Mouse (Mus musculus): Measurements from ENCODE around the gene Slc19a2. TPM values are rescaled to one million over a fixed set of nuclear protein-coding genes. Genes with fewer than 3 reads are reported as not detected.

The Slc19a2 gene
- polyA plus RNA-seq, 1 experiment from 2014 or later, result 7.2 TPM

DNA sequence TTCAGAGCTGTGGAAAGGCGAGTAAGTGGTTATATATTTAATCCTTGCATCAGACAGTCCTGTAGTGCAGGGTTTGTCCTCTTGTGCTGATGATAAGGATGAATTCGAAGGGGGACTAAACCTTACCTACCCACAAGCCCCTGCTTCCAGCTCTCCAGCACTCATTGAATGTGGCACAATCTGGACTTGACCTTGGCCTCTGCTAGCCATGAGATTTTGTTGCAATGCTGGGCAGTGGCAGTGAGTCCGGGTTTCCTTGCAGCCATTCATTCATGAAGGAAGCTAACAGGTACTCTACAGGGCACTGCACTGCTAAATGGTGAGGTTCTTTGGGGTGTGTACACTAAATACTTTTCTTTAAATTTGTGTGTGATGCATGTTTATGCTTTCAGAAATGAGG is 6.0 kb downstream of the Slc19a2 start:
- Histone ChIP-seq H3K4me3 (no peak overlapping the region), H3K4me2 (no peak overlapping the region), H3K9me3 (replicated peaks) (no peaks in the 10 kb centered on the region), H3K36me3 (ENCODE audit: poor library complexity, severe bottlenecking) (peaks cover 9% of the 10 kb centered on the region; the same call in 1 of the 2 replicates), H3K27ac (no peak overlapping the region), H3K4me1 (peaks cover 13% of the 10 kb centered on the region), H3K9ac (no peak overlapping the region), H3K27me3 (no peaks in the 10 kb centered on the region)
- WGBS, result 80% methylated on average over 3 of the region's 3 CpGs
- ATAC-seq, result no peak

DNA sequence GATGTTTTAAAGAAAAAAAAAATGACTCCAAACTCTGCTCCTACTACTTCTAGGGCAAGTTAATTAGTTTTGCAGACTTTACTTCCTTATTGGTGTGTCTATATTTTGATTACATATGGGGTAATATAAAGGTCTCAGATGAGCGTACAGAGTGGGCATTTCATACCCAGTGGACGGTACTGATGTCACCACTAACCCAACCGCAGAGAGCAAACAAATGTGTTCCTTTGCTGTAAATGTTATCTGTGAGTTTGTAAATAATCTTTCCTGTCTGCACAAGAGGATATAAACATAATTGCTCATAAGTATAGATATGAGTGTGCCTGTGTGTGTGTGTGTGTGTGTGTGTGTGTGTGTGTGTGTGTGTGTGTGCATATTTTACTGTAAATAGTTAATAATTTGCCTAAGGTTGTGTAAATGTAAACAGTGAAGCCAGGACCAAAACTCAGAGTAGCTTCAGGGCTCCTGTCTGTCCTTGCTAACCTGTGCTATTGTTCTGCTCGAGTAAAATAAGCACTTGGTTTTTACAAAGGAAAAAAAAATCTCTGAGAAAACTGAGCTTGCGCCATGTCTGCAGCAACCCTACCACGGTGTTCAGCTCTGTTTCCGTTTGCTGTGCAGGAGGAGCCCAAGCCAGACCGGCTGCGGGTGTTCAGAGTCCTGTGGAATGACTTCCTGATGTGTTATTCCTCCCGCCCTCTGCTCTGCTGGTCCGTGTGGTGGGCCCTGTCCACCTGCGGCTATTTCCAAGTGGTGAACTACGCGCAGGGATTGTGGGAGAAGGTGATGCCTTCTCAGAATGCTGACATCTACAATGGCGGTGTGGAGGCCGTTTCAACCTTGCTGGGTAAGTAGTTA is 11.6 kb downstream of the Slc19a2 start:
- no peak overlapping the region for H3K27ac ChIP-seq
- no peaks in the 10 kb centered on the region for H3K9me3 ChIP-seq (replicated peaks)
- H3K9ac ChIP-seq, result no peak overlapping the region
- no peaks in the 10 kb centered on the region for H3K4me1 ChIP-seq
- WGBS, result 88% methylated on average over 16 of the region's 16 CpGs
- H3K4me3 ChIP-seq, result no peak overlapping the region
- ATAC-seq, result no peak
- H3K4me2 ChIP-seq, result no peak overlapping the region
- H3K36me3 ChIP-seq (ENCODE audit: poor library complexity, severe bottlenecking), result peaks cover 30% of the 10 kb centered on the region
- H3K27me3 ChIP-seq, result no peaks in the 10 kb centered on the region

DNA sequence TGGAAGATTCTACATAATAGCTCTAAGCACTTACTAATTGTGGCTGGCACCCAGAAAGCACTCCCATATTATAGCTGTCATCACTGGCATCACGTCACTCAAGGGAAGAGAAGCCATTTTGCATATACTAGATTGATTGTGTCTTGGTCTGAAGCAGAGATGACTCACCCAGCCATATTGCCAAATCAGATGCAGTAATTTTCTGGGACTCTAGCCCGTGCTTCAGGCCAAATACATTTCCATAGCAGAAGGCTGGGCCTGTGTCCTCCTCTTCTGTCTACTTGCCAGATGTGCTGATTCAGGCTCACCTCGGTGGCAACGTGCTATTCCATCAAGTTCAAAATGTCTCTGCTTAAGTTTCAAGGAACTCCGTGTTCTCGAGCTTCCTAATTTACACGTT is 12.7 kb downstream of the Slc19a2 start:
- Histone ChIP-seq H3K9me3 (replicated peaks) (no peaks in the 10 kb centered on the region), H3K36me3 (ENCODE audit: poor library complexity, severe bottlenecking) (peaks cover 30% of the 10 kb centered on the region), H3K4me2 (no peak overlapping the region), H3K27me3 (no peaks in the 10 kb centered on the region), H3K27ac (no peak overlapping the region), H3K4me1 (no peaks in the 10 kb centered on the region), H3K4me3 (no peak overlapping the region), H3K9ac (no peak overlapping the region)
- 93% methylated on average over 7 of the region's 7 CpGs for WGBS
- peak; percentile 38; the same call in 1 of the 2 replicates for ATAC-seq

DNA sequence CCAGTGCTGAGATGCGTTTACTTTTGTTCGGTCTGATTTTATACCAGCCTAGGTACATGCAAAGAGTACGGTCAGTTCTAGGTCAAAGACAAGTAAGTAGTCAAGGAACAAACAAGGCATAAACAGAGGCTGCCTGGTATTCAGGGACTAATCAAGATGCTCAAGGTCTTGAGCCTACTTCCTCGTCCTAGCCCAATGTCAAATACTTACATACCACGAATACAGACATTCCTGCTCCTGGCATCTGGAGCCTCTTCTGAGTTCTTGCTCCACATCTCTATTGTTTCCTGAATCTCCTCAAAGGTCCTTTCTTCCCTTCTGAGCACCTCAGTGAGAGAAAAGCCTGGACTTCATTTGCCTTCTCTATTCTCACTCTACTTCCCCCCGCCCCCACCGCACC is 22.1 kb downstream of the Slc19a2 start:
- H3K36me3 ChIP-seq (ENCODE audit: poor library complexity, severe bottlenecking), result no peaks in the 10 kb centered on the region
- no peaks in the 10 kb centered on the region for H3K9me3 ChIP-seq (replicated peaks)
- no peak overlapping the region for H3K4me2 ChIP-seq
- no peak overlapping the region for H3K27ac ChIP-seq
- no peaks in the 10 kb centered on the region for H3K27me3 ChIP-seq
- H3K9ac ChIP-seq, result no peak overlapping the region
- ATAC-seq, result no peak
- no peak overlapping the region for H3K4me3 ChIP-seq
- 88% methylated on average over 7 of the region's 7 CpGs for WGBS
- peaks cover 2% of the 10 kb centered on the region; the same call in 1 of the 2 replicates for H3K4me1 ChIP-seq

DNA sequence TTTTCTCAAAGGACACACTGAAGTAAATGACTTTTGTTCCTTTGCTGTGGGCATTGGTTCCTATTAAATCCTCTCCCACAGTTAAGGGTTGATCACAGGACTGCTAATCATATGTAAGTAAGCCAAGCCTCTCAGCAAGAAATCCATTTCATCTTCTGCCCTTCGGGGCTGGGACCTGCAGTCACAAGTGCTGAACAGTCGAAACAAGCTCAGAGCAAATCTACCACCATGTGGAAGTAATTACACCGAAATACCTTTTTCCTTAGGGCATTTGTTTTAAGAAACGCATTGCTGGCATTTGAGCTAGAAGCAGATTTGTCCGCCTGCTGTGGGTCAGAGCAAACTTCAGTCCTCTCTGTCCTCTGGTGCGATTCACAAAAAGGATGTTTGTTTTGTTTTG is 24.8 kb downstream of the Slc19a2 start:
- no peaks in the 10 kb centered on the region for H3K36me3 ChIP-seq (ENCODE audit: poor library complexity, severe bottlenecking)
- no peak for ATAC-seq
- H3K27ac ChIP-seq, result no peak overlapping the region
- peaks cover 4% of the 10 kb centered on the region; the same call in 1 of the 2 replicates for H3K4me1 ChIP-seq
- no peak overlapping the region for H3K4me3 ChIP-seq
- no peak overlapping the region for H3K9ac ChIP-seq
- no peaks in the 10 kb centered on the region for H3K27me3 ChIP-seq
- no peaks in the 10 kb centered on the region for H3K9me3 ChIP-seq (replicated peaks)
- no peak overlapping the region for H3K4me2 ChIP-seq
- 84% methylated on average over 6 of the region's 6 CpGs for WGBS

DNA sequence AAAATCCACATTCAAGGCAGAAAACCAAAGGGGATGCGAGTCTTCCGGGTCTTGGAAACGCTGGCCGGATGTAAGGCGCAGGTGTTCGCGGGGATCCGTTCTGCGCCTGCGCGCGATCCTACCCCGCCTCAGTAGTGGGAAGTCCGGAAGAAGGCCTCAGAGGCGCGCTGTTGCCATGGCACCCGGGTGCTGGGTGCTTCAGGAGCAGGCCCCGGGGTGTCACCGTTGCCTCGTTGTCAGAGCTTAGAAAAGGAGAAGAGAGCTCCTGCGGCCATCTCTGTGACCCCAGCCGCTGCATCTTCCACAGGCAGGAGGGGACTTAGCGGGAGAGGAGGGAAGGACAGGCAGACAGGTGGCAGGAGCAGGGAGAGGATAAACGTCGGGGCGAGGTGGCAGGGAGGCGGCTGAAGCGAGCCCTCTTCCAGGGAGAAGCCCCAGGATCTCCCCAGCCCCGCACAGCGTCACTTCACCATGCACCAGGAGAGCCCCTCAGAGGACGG is 26.7 kb downstream of the Slc19a2 start, which contains the start of gene Ccdc181:
TSS of gene Ccdc181 (plus strand) at position 131 of the 500 bp plus-strand sequence.
- ATAC-seq, result peak; percentile 99
- Histone ChIP-seq H3K27ac (peak within 1 kb of the TSS; percentile 59), H3K9me3 (replicated peaks) (no peaks in the 10 kb centered on the region), H3K4me3 (peak within 1 kb of the TSS; percentile 66), H3K27me3 (no peaks in the 10 kb centered on the region), H3K4me2 (peak within 1 kb of the TSS; percentile 86), H3K9ac (peak within 1 kb of the TSS; percentile 74), H3K4me1 (peaks cover 4% of the 10 kb centered on the region; the same call in 1 of the 2 replicates), H3K36me3 (ENCODE audit: poor library complexity, severe bottlenecking) (0 out of 2 replicates have a peak, but pooled peaks cover 2% of the 10 kb centered on the region)
- WGBS, result under 1% methylated on average over 31 of the region's 31 CpGs

DNA sequence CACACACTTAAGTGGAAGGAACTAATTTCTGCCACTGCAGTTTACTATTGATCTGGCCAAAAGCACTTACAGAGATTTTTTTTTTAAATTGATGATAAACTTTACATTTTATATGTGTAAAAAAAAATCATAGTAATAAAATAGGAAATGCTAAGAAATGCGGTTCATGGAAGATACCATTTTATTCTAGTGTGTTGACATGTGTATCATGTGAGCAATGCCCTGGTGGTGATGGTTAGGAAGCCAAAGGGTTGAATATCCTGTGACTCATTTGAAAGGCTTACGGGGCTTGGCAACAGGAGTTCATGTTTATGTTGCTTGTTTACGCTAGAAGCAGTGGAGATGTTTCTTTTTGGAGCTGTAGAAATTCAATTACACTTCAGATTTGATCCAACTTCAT is 27.7 kb downstream of the Slc19a2 start:
- H3K4me3 ChIP-seq, result no peak overlapping the region
- H3K9ac ChIP-seq, result no peak overlapping the region
- no peaks in the 10 kb centered on the region for H3K27me3 ChIP-seq
- no peak overlapping the region for H3K27ac ChIP-seq
- ATAC-seq, result no peak
- H3K4me1 ChIP-seq, result peaks cover 4% of the 10 kb centered on the region; the same call in 1 of the 2 replicates
- no peaks in the 10 kb centered on the region for H3K9me3 ChIP-seq (replicated peaks)
- H3K36me3 ChIP-seq (ENCODE audit: poor library complexity, severe bottlenecking), result 0 out of 2 replicates have a peak, but pooled peaks cover 5% of the 10 kb centered on the region
- no peak overlapping the region for H3K4me2 ChIP-seq
- 90% methylated on average over 3 of the region's 3 CpGs for WGBS

DNA sequence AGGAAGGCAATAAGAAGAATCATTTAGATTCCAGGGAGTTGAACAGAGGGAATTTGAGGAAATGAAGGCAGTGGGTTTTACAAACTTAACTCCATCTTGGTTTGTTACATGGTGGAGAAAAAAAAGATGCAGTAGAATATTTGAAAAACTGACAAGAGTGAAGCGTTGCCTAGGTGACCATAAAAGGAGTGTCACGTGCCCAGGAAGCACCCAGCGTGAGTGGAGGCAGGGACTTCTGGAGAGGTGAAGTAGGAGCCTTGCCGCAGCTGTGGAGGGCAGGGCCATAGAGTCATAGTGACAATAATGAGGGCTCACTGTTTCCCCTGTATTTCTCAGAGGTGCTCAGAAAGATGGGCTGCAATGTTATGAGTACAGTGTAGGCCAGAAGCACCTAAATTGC is 30.5 kb downstream of the Slc19a2 start:
- Histone ChIP-seq H3K4me1 (peaks cover 4% of the 10 kb centered on the region; the same call in 1 of the 2 replicates), H3K27ac (no peak overlapping the region), H3K9me3 (replicated peaks) (no peaks in the 10 kb centered on the region), H3K9ac (no peak overlapping the region), H3K27me3 (no peaks in the 10 kb centered on the region), H3K4me3 (no peak overlapping the region), H3K36me3 (ENCODE audit: poor library complexity, severe bottlenecking) (peaks cover 14% of the 10 kb centered on the region; the same call in 1 of the 2 replicates), H3K4me2 (no peak overlapping the region)
- WGBS, result 61% methylated on average over 4 of the region's 4 CpGs
- no peak for ATAC-seq

DNA sequence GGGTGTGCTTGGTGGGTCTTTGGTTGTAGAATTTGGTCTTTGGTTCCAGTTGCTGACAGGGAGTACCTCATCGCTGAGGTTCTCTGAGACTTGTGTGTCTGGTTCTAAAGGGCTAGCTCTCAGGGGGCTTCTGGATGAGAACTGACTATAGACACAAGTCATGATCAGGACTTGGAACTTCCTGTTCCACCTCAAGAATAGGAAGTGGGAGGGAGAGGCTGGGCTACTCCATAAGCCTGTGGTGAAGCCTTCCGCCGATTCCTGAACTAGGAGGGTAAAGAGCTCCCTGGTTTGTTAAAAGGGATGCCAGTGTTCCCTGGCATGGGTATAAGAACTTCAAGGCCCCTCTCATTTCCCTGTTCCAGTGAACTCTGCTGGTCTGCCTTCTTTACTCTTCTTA is 35.2 kb downstream of the Slc19a2 start:
- Histone ChIP-seq H3K4me2 (no peak overlapping the region), H3K36me3 (ENCODE audit: poor library complexity, severe bottlenecking) (peaks cover 19% of the 10 kb centered on the region; the same call in 1 of the 2 replicates), H3K9ac (no peak overlapping the region), H3K4me1 (no peaks in the 10 kb centered on the region), H3K9me3 (replicated peaks) (no peaks in the 10 kb centered on the region), H3K27ac (no peak overlapping the region), H3K4me3 (no peak overlapping the region), H3K27me3 (no peaks in the 10 kb centered on the region)
- WGBS, result 96% methylated on average over 3 of the region's 3 CpGs
- ATAC-seq, result no peak

DNA sequence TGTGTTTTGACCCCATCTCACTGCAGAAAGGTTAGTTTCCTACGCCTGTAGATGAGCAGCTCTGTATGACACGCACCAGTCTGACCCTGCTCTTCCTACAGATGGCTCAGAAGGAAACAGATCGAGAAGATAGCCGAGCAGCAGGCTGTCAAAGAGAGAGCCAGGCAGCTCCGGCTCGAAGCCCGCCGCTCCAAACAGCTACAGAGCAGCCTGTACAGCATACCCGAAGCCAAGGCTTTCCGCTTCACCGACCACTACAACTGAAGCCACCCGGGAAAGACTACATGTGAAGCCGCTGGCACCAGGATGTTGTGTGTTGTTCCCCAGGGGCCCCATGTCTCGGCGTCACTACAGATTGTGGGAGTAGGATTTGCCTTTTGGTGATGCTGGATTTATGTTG is 38.6 kb downstream of the Slc19a2 start:
- no peak overlapping the region for H3K4me2 ChIP-seq
- H3K4me1 ChIP-seq, result no peaks in the 10 kb centered on the region
- H3K4me3 ChIP-seq, result no peak overlapping the region
- H3K9ac ChIP-seq, result no peak overlapping the region
- no peaks in the 10 kb centered on the region for H3K27me3 ChIP-seq
- no peaks in the 10 kb centered on the region for H3K9me3 ChIP-seq (replicated peaks)
- WGBS, result 61% methylated on average over 15 of the region's 15 CpGs
- H3K36me3 ChIP-seq (ENCODE audit: poor library complexity, severe bottlenecking), result peaks cover 27% of the 10 kb centered on the region
- ATAC-seq, result peak; percentile 16; the same call in 1 of the 2 replicates
- H3K27ac ChIP-seq, result no peak overlapping the region

DNA sequence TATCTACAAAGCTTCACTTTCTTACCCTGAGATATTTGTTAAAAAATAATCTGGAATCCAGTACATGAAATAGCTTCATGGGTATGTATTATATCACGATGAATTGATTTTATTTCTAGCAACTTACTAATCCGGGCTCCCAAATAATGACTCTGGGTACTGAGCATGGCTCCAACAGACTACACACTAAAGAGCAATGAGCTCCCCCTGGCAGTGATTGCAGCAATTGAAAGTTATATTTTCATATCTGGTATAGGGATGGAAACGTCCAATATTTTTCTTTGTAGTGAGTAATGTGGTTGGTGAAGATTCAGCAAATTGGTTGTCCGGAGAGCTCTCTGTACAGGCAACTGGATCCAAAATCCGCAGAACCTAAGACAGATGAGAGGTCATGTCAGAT is 43.2 kb downstream of the Slc19a2 start:
- 94% methylated on average over 5 of the region's 5 CpGs for WGBS
- Histone ChIP-seq H3K9me3 (replicated peaks) (no peaks in the 10 kb centered on the region), H3K9ac (no peak overlapping the region), H3K4me3 (no peak overlapping the region), H3K27me3 (no peaks in the 10 kb centered on the region), H3K27ac (no peak overlapping the region), H3K4me2 (no peak overlapping the region), H3K36me3 (ENCODE audit: poor library complexity, severe bottlenecking) (peaks cover 56% of the 10 kb centered on the region), H3K4me1 (no peaks in the 10 kb centered on the region)
- no peak for ATAC-seq

DNA sequence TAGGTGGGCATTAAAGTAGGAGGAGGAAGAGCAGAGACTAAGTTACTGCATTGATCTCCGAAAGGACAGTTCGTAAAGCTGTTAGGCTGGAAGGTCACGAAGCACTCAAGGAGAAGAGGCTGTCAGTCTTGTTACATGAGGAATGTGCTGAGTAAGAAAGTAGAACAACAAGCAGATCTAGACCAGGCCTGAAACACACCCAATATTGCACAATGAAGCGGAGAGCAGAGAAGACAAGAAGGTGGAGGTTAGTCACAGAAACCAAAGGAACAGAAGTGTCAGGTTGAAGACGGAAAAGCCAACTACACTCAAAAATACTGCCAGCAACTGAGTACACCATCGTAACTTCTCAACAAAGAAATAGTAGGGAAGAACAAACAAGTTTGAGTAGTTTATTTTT is 45.2 kb downstream of the Slc19a2 start:
- 94% methylated on average over 6 of the region's 6 CpGs for whole genome bisulfite sequencing
- peaks cover 69% of the 10 kb centered on the region for H3K36me3 ChIP-seq (ENCODE audit: poor library complexity, severe bottlenecking)

More for the DNA sequence above, 45.2 kb downstream of the Slc19a2 start:
- no peak for ATAC-seq
- Histone ChIP-seq H3K9ac (no peak overlapping the region), H3K27ac (no peak overlapping the region), H3K4me2 (no peak overlapping the region), H3K9me3 (replicated peaks) (no peaks in the 10 kb centered on the region), H3K4me3 (no peak overlapping the region), H3K4me1 (no peaks in the 10 kb centered on the region), H3K27me3 (no peaks in the 10 kb centered on the region)
